8 mouse cellular contexts compared by ENCODE assay signal in genomic region chr3:79202275-79203153, GRCm38 (mm10).
A peak's percentile ranks its signal among the peaks of the same experiment; 100 is the strongest.
DNase-seq lines count a peak whose midpoint lies in the region; TF ChIP-seq lines count a peak whose summit lies in the region.

No protein-coding gene starts in this region.

- 41% methylated on average over 11 of the region's 11 CpGs for WGBS in embryonic facial prominence, embryonic 10.5 days
- 32% methylated on average over 11 of the region's 11 CpGs for WGBS in heart, embryonic 10.5 days

- TF ChIP-seq POLR2A in testis, adult 2 months (IDR thresholded peaks at IDR 0.05; ENCODE audit: control insufficient read depth, low read depth, low read length): no peak

- no peaks in the 10 kb centered on the region for H3K27me3 ChIP-seq in embryonic facial prominence, embryonic 10.5 days (replicated peaks; ENCODE audit: low read depth, poor library complexity, severe bottlenecking)
- H3K27me3 ChIP-seq in heart, embryonic 10.5 days (ENCODE audit: insufficient read depth, poor library complexity, severe bottlenecking): no peaks in the 10 kb centered on the region
- no peaks in the 10 kb centered on the region for H3K27me3 ChIP-seq in testis, adult 2 months (ENCODE audit: control insufficient read depth, insufficient read depth, low read length)

- H3K27ac ChIP-seq in embryonic facial prominence, embryonic 10.5 days (replicated peaks): peak overlapping the region; percentile 63
- H3K27ac ChIP-seq in heart, embryonic 10.5 days: peak overlapping the region; percentile 62; the same call in 1 of the 2 replicates
- no peak overlapping the region for H3K27ac ChIP-seq in testis, adult 2 months (ENCODE audit: control insufficient read depth, insufficient read depth, low read depth, low read length)

- H3K9me3 ChIP-seq in embryonic facial prominence, embryonic 10.5 days: no peaks in the 10 kb centered on the region
- no peaks in the 10 kb centered on the region for H3K9me3 ChIP-seq in heart, embryonic 10.5 days

- peaks cover 18% of the 10 kb centered on the region for H3K4me1 ChIP-seq in embryonic facial prominence, embryonic 10.5 days
- peaks cover 20% of the 10 kb centered on the region for H3K4me1 ChIP-seq in heart, embryonic 10.5 days
- H3K4me1 ChIP-seq in testis, adult 2 months (ENCODE audit: control insufficient read depth, insufficient read depth, low read length): no peaks in the 10 kb centered on the region

- no peaks in the 10 kb centered on the region; the same call in 1 of the 2 replicates for H3K36me3 ChIP-seq in embryonic facial prominence, embryonic 10.5 days (replicated peaks)
- no peaks in the 10 kb centered on the region for H3K36me3 ChIP-seq in heart, embryonic 10.5 days
- H3K36me3 ChIP-seq in testis, adult 2 months (ENCODE audit: control insufficient read depth, insufficient read depth, low read length): no peaks in the 10 kb centered on the region

- DNase-seq in CD4-positive helper T cell, adult 2 months (ENCODE audit: low read depth, low spot score): peak; percentile 81
- DNase-seq in adrenal gland, postnatal 14 days: peak; percentile 84
- DNase-seq in embryonic facial prominence, embryonic 10.5 days (ENCODE audit: low spot score): peak; percentile 65
- peak; percentile 77 for DNase-seq in heart, embryonic 10.5 days (ENCODE audit: low spot score)
- peak; percentile 90 for DNase-seq in kidney, adult 9 months
- DNase-seq in liver: peak; percentile 52
- DNase-seq in naive thymus-derived CD4-positive, alpha-beta T cell, adult 2 months (ENCODE audit: low read depth): peak; percentile 84

- H3K4me3 ChIP-seq in embryonic facial prominence, embryonic 10.5 days: no peak overlapping the region
- peak overlapping the region; percentile 27 for H3K4me3 ChIP-seq in heart, embryonic 10.5 days
- no peak overlapping the region for H3K4me3 ChIP-seq in testis, adult 2 months (ENCODE audit: control insufficient read depth, low read depth, low read length)

- peak; percentile 50; the same call in 1 of the 2 replicates for TF ChIP-seq CTCF in testis, adult 2 months (IDR thresholded peaks at IDR 0.05; ENCODE audit: control insufficient read depth, insufficient read depth, insufficient replicate concordance, low read depth, low read length)
